Mouse (Mus musculus) macrophage (primary cell): ENCODE measurements around the gene Chrm3. TPM values are rescaled to one million over a fixed set of nuclear protein-coding genes. Genes with fewer than 3 reads are reported as not detected.
A peak's percentile ranks its signal among the peaks of the same experiment; 100 is the strongest.
"Not testable (repeated sequence)": the region's sequence is repeated elsewhere in the genome, so short reads cannot be mapped to it uniquely, and the experiment has no call there.

Experiments
- H3K27ac ChIP-seq: fragments of 350-480 bp; formaldehyde crosslinking; 2 replicates; pipeline ENCODE4 v1.9.0; 2021
- H3K36me3 ChIP-seq: fragments of 350-480 bp; formaldehyde crosslinking; 2 replicates; pipeline ENCODE4 v1.9.0; 2021; ENCODE audit errors: inconsistent target
- H3K4me3 ChIP-seq: fragments of 350-480 bp; formaldehyde crosslinking; 2 replicates; pipeline ENCODE4 v1.9.0; 2021; ENCODE audit errors: inconsistent target
- H3K79me2 ChIP-seq: fragments of 350-480 bp; formaldehyde crosslinking; 2 replicates; pipeline ENCODE4 v1.9.0; 2021; ENCODE audit errors: inconsistent target
- WGBS: methylation state at CpG from one replicate; pipeline ENCODE4 v1.1.7; 2026; ENCODE audit warnings: inconsistent platforms; ENCODE audit not compliant: missing documents; 5-methylcytosine and 5-hydroxymethylcytosine counted together
- polyA plus RNA-seq: library from polyadenylated mRNA; stranded (reverse); fragments of 250-400 nt; gene quantifications from 3 replicates; pipeline ENCODE4 v1.2.4, GENCODE M21; 2018; ENCODE audit warnings: inconsistent platforms

Chrm3 gene
- polyA plus RNA-seq, 1 experiment from 2014 or later, result not detected

DNA sequence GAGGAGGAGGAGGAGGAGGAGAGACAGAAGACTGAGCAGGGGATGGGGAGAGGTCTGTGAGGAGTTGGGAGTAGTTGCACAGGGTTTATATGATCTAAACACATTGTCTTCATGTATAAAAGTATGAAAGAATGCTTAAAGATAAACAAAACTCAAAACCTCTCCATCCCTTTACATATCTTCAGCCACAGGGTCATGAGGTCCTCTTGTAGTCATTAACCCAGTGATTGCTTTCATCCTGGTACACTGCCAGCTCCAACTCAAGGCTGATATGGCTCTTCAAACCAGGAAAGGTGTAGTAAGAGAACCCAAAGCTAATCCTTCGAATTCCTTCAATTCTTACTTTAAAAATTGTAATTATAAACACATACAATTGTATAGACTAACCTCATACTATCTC, 470.7 kb downstream of the Chrm3 start:
- Histone ChIP-seq H3K27ac (no peak overlapping the region), H3K4me3 (no peak overlapping the region), H3K36me3 (no peaks in the 10 kb centered on the region), H3K79me2 (no peaks in the 10 kb centered on the region)
- 89% methylated on average over 1 of the region's 1 CpGs for WGBS

DNA sequence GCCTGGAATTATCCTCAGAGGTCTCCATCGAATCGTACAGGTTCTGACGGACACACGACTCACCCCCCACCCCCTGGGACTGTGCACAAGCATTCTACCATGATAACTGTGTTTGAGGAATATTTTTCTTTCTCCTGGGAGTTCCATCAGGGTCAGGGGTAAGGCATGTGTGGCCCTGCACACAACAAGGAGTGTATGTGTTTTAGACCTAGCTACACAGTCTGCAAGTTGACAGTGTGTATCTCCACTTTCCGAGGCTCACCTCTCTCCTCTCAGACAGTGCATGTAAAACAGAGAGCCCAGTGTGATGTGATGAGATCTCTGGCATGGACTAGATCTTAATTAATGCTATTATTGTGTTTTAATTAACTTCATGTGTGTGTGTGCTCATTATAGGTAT, 472.4 kb downstream of the Chrm3 start:
- 95% methylated on average over 5 of the region's 5 CpGs for WGBS
- no peaks in the 10 kb centered on the region for H3K36me3 ChIP-seq
- no peak overlapping the region for H3K27ac ChIP-seq
- H3K4me3 ChIP-seq, result no peak overlapping the region
- no peaks in the 10 kb centered on the region for H3K79me2 ChIP-seq

DNA sequence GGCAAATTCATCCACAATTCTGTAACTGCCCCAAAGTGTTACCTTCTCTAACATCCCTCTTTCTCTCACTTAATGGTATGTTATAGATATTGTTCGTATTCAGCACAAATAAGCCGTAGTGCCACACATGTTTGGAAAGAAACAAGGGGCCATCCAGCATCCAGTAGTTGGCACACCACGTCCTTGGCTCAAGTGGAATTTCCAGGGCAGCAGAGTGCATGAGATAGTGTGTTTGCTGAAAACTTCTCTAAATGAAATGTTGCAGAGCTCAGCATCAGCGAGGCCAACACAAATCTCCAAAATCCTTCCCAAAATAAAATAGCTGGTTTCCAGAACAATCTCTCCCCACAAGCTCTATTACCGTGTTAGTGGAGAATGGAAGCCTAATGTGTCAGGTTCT, 473.4 kb downstream of the Chrm3 start:
- H3K27ac ChIP-seq, result no peak overlapping the region
- no peak overlapping the region for H3K4me3 ChIP-seq
- no peaks in the 10 kb centered on the region for H3K79me2 ChIP-seq
- whole genome bisulfite sequencing, result 98% methylated on average over 5 of the region's 5 CpGs
- H3K36me3 ChIP-seq, result no peaks in the 10 kb centered on the region

DNA sequence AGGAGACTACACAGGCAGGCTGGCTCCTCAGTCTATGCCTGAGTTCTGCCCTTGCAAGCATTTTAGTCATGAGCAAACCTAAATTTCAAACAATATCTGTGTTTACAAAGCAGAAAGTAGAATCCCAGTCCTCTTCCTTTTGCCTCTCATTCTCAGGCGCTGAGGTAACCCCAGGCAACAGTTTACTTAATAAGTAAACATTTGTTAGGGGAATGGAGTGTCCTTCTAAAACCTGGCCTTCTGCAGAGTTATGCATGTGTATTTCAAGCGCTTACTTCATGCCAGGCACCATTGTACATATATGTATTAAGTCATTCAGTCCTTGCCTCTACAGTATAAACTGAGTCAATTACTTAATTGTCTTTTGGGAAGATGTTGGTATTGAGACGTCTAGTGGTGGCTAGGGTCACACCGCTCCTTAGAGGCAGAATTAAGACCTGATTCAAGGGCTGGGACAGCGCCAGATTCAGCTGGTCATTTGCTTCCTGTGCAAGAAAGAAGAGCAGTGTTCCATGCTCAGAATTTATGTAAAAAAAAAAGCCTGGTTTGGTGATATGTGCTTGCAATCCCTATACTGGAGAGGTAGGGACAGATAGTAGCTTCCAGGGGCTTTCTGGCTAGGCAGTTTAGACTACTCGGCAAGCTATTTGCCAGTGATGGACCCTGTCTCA, 474.0 kb downstream of the Chrm3 start:
- Histone ChIP-seq H3K36me3 (no peaks in the 10 kb centered on the region), H3K4me3 (no peak overlapping the region), H3K27ac (no peak overlapping the region), H3K79me2 (no peaks in the 10 kb centered on the region)
- WGBS, result 94% methylated on average over 6 of the region's 6 CpGs

DNA sequence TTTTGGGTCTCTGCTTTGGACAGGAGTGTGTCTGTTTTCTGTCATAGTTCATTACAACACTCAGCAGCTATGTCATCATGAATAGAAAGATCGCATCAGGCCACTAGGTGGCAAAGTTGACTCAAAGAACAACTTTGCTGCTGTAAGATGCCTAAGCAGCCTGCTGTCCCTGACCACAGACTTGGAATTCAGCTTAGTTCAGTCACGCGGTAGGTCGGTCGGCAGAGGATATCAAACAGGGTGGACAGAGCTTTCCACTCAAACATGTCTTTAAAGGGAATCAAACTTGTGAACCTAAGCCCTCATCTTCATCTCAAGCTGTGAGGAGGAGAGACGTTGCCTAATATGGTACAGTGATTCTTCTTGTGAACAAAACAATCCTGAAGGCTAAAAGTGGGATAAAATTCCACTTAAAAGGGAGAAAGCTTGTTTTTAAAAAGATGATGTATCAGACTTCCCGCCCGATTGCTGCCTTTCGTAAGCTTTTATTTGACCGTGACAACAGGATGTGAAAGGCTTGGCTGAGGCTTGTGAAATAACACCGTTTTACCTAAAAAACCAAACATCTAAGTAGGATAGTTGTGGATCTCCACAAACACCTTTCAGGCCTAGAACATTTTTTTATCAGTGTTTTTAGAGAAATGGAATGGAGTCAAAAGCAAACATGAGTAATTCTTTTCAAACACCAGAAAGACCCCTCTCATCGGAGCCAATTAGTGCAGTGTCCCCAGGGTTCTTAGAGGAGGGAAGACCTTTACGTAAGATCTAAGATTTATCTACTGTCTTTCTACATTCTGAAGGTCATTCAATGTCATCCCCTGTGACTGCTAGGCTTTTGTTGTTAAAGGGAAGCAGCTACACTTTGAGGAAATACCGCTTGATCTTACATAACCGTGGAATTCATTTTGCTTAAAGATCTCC, 478.0 kb downstream of the Chrm3 start:
- no peak overlapping the region for H3K4me3 ChIP-seq
- no peaks in the 10 kb centered on the region for H3K36me3 ChIP-seq
- H3K79me2 ChIP-seq, result no peaks in the 10 kb centered on the region
- H3K27ac ChIP-seq, result no peak overlapping the region
- WGBS, result 40% methylated on average over 15 of the region's 15 CpGs

DNA sequence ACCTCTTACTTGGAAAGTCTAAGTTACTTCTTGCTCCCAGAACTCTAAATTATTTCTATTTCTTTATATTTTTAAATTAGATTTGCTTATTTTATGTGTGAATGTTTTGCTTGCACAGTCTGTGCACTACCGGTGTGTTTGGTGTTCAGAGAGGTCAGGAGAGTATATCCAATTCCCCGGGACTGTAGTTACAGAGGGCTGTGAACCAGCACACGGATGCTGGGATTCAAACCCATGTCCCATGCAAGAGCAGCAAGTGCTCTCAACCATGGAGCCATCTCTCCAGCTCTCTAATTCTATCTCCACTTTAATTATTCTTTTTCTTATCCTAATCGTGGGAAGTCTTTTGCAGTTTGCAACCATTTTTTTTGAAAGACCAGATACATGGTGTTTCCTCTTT, 478.7 kb downstream of the Chrm3 start:
- H3K4me3 ChIP-seq, result no peak overlapping the region
- no peaks in the 10 kb centered on the region for H3K79me2 ChIP-seq
- WGBS, result 70% methylated on average over 4 of the region's 4 CpGs
- H3K36me3 ChIP-seq, result no peaks in the 10 kb centered on the region
- no peak overlapping the region for H3K27ac ChIP-seq

DNA sequence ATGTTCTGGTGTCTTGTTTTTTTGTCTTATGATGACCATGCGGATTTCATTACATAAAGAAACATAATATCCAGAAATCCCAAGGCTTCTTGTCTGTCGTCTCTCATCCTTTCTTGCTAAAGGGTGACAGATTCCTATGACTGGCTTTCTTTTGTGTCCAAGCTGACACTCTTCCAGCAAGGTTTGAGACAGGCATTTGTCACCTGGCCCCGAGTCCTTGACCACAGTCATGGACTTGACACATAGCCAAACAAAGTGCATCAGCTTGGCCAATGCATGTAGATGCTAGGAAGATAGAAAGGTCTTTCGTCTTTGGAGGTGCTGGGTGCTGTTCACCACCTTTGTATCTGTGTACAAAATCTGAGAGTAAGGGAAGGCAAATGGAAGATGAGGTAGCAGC, 480.2 kb downstream of the Chrm3 start:
- 88% methylated on average over 4 of the region's 4 CpGs for WGBS
- Histone ChIP-seq H3K79me2 (no peaks in the 10 kb centered on the region), H3K4me3 (no peak overlapping the region), H3K27ac (no peak overlapping the region), H3K36me3 (no peaks in the 10 kb centered on the region)

DNA sequence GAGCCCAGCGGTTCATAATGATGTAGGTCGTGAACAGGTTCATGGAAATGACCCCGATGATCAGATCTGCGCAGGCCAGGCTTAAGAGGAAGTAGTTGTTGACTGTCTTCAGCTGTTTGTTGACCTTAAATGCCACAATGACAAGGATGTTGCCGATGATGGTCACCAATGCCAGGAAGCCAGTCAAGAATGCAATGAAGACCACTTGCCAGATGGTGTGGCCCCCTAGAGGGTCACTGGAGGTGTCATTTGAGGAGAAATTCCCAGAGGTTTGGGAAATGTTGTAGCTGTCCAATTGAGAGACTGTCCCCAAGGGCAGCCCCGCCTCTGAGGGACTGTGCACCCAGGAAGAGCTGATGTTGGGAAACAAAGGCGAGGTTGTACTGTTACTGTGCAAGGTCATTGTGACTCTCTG, 482.0 kb downstream of the Chrm3 start:
- no peak overlapping the region for H3K4me3 ChIP-seq
- no peak overlapping the region for H3K27ac ChIP-seq
- H3K79me2 ChIP-seq, result no peaks in the 10 kb centered on the region
- no peaks in the 10 kb centered on the region for H3K36me3 ChIP-seq
- 73% methylated on average over 7 of the region's 7 CpGs for WGBS

DNA sequence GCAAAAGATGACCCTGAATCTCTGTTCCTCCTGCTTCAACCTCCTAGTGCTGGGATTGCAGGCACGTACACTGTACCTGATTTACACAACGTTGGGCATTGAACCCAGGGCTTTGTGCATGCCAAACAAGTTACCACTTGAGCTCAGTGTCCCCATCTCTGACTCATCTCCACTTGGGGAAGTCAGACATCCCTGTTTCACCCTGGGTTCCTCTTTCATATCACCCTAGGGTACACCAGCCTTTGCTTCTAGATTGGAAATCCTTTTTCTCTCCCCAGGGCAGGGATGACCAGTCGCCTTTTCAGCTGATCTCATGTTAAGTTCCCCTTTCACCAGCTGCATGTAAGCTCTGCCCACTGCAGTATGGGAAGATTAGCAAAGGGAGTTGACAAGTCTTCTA, 487.3 kb downstream of the Chrm3 start:
- Histone ChIP-seq H3K4me3 (no peak overlapping the region), H3K36me3 (no peaks in the 10 kb centered on the region), H3K27ac (peak overlapping the region; percentile 74), H3K79me2 (no peaks in the 10 kb centered on the region)
- WGBS, result 3% methylated on average over 3 of the region's 3 CpGs

DNA sequence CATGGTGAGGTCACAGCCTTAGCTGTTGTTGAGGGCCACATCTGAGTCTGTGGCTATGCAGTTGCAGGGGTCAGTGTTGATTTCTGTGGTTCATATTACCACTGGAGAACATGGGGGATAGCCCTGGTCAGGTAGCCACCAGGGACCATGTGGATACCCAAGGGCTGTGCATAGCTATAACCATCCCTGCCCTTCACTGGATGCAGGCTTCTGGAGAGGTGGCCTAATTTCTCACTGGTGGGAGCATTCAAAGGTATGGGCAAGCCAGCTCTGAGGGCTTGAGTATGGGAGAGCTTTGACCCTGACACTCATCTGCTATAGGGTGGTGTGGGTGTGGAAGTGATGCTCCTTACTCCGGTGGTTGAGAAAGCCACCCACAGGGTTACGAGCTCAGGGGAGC, 494.5 kb downstream of the Chrm3 start:
- Histone ChIP-seq H3K4me3 (no peak overlapping the region), H3K36me3 (no peaks in the 10 kb centered on the region), H3K27ac (no peak overlapping the region), H3K79me2 (no peaks in the 10 kb centered on the region)
- WGBS, result 100% methylated on average over 2 of the region's 2 CpGs

DNA sequence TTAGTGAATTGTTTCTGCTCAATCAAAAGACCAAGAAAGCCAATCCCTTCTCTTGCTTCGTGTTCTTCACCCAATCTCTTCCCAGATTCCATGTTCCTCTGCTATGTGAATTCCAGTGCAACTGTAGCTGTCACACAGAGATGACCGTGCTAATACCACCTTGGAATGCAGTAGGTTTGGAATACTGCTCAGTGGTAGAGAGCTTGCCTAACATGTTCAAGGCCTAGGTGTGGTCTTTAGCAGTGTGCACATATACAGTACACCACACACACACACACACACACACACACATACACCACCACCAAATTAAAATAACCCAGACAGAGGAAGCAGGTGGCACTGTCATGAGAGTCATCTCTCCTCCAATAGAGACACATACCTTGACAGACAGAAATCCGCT, 513.1 kb downstream of the Chrm3 start:
- Histone ChIP-seq H3K36me3 (no peaks in the 10 kb centered on the region), H3K27ac (no peak overlapping the region), H3K4me3 (no peak overlapping the region), H3K79me2 (no peaks in the 10 kb centered on the region)
- WGBS, result 77% methylated on average over 3 of the region's 3 CpGs

DNA sequence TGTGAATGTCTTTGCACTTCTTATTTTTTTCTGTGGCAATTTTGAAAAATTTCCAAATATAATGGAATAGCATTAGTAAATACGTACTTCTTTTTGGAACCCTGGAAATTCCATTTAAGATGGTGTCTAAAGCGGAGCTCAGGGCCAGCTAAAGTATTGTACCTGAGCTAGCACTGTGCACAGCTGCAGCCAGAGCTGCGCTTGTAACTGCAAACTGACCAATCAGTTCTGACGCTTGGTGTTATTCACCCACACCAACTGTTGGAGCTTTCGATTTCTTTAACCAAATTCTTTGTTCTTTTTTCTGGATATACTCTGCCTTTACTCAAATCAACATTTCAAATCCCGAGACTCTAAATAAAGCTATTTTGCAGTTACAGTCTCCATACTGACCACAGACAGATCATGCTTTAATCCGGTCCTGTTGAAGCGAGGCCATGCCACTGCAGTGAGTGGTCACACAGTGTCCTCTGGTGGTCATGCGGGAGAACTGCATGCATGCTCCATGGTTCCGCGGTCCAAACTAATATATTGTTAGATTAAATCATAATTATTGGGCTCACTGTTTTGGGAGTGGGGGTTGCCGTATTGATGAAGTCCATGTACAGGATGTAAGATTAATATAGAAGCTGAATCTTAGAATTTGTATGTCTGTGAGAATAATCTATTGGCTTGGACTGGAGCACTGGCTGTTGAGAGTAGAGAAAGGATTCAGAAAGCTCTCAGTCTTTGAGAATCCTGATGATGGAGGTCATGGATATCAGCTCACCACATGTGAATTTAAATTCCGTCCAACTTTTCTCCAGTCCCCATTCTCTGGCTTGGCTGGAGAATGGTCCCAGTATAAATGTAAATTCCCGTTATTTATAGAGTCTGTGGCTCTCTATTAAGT, 513.9 kb downstream of the Chrm3 start:
- no peaks in the 10 kb centered on the region for H3K79me2 ChIP-seq
- H3K36me3 ChIP-seq, result no peaks in the 10 kb centered on the region
- no peak overlapping the region for H3K27ac ChIP-seq
- no peak overlapping the region for H3K4me3 ChIP-seq
- WGBS, result 43% methylated on average over 13 of the region's 14 CpGs

DNA sequence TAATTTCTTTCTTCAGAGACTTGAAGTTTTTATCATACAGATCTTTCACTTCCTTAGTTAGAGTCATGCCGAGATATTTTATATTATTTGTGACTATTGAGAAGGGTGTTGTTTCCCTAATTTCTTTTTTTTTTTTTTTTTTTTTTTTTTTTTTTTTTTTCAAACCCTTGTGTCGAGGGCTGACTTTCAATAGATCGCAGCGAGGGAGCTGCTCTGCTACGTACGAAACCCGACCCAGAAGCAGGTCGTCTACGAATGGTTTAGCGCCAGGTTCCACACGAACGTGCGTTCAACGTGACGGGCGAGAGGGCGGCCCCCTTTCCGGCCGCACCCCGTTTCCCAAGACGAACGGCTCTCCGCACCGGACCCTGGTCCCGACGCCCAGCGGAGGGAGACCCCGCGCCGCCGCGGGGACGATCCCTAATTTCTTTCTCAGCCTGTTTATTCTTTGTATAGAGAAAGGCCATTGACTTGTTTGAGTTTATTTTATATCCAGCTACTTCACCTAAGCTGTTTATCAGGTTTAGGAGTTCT, 526.4 kb downstream of the Chrm3 start:
- not testable (repeated sequence) for H3K79me2 ChIP-seq, H3K4me3 ChIP-seq, H3K36me3 ChIP-seq, H3K27ac ChIP-seq
- 78% methylated on average over 11 of the region's 33 CpGs for WGBS

DNA sequence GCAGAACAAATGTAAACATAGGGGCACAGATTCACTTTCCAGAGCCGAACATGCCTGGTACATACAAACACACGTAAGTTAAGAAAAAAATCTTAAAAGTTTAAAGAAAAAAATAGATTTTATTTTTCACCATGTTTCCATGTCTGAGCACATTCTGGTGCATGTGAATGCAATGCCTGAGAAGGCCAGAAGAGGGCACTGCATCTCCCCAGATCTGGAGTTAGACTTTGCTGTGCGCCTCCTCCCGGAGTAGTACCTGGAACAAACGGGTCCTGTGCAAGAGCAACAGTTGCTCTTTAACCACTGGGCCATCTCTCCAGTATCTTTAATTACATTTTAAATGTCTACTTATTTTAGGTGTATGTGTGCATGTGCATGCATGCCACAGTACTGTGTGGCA, 534.4 kb downstream of the Chrm3 start:
- H3K79me2 ChIP-seq, result no peaks in the 10 kb centered on the region
- no peaks in the 10 kb centered on the region for H3K36me3 ChIP-seq
- no peak overlapping the region for H3K4me3 ChIP-seq
- 82% methylated on average over 5 of the region's 5 CpGs for WGBS
- H3K27ac ChIP-seq, result no peak overlapping the region
